Mouse (Mus musculus): ENCODE results near the gene Ubr4. TPM values are rescaled to one million over a fixed set of nuclear protein-coding genes. Genes with fewer than 3 reads are reported as not detected.

Gene Ubr4
- 84.3 and 87.7 TPM in 2 replicates for polyA plus RNA-seq (2015; fragmentation: Nextera tagmentation; extraction: Ambion mirVana)

GRCm38 (mm10) chr4:139351931-139352711 is at the start of gene Ubr4, which contains the start of the genes Mrto4 and Emc1:
Gene Ubr4, plus strand, starts transcription at chr4:139352609.
Gene Mrto4, minus strand, starts transcription at chr4:139352576.
Gene Emc1, plus strand, starts transcription at chr4:139352587.
- H3K4me3 ChIP-seq (replicated peaks; ENCODE audit: low read length) = peak within 1 kb of the TSS; percentile 91
- WGBS = under 1% methylated on average over 63 of the region's 64 CpGs
- peaks cover 16% of the 10 kb centered on the region for H3K36me3 ChIP-seq (ENCODE audit: control insufficient read depth, insufficient read depth)
- no peaks in the 10 kb centered on the region for H3K9me3 ChIP-seq (ENCODE audit: control insufficient read depth, low read length)
- peak within 1 kb of the TSS; percentile 96 for H3K27ac ChIP-seq (ENCODE audit: low read length)
- ATAC-seq = peak; percentile 97
- H3K4me2 ChIP-seq (ENCODE audit: low read length) = peak within 1 kb of the TSS; percentile 99
- H3K27me3 ChIP-seq (replicated peaks; ENCODE audit: control insufficient read depth, insufficient read depth, low read length) = no peaks in the 10 kb centered on the region
- peaks cover 17% of the 10 kb centered on the region for H3K4me1 ChIP-seq (replicated peaks; ENCODE audit: control insufficient read depth, insufficient read depth, low read length)
- peak within 1 kb of the TSS; percentile 90 for H3K9ac ChIP-seq (replicated peaks; ENCODE audit: low read depth, low read length)

GRCm38 (mm10) chr4:139305521-139305920 is 46.9 kb upstream of the Ubr4 start:
- no peak overlapping the region for H3K4me2 ChIP-seq (ENCODE audit: low read length)
- no peaks in the 10 kb centered on the region for H3K27me3 ChIP-seq (replicated peaks; ENCODE audit: control insufficient read depth, insufficient read depth, low read length)
- H3K27ac ChIP-seq (ENCODE audit: low read length) = no peak overlapping the region
- H3K4me3 ChIP-seq (replicated peaks; ENCODE audit: low read length) = no peak overlapping the region
- peaks cover 13% of the 10 kb centered on the region for H3K4me1 ChIP-seq (replicated peaks; ENCODE audit: control insufficient read depth, insufficient read depth, low read length)
- no peak overlapping the region for H3K9ac ChIP-seq (replicated peaks; ENCODE audit: low read depth, low read length)
- 94% methylated on average over 3 of the region's 3 CpGs for WGBS
- H3K36me3 ChIP-seq (ENCODE audit: control insufficient read depth, insufficient read depth) = peaks cover 5% of the 10 kb centered on the region
- no peaks in the 10 kb centered on the region for H3K9me3 ChIP-seq (ENCODE audit: control insufficient read depth, low read length)
- no peak for ATAC-seq

- H3K9ac ChIP-seq (replicated peaks; ENCODE audit: low read depth, low read length) = 0 out of 2 replicates have a peak overlapping the region, but pooled peaks have one; percentile 13
- ATAC-seq = no peak
- H3K4me2 ChIP-seq (ENCODE audit: low read length) = no peak overlapping the region
- H3K36me3 ChIP-seq (ENCODE audit: control insufficient read depth, insufficient read depth) = peaks cover 3% of the 10 kb centered on the region; the same call in 1 of the 2 replicates
- H3K27ac ChIP-seq (ENCODE audit: low read length) = no peak overlapping the region
- 87% methylated on average over 5 of the region's 5 CpGs for WGBS
- no peaks in the 10 kb centered on the region for H3K27me3 ChIP-seq (replicated peaks; ENCODE audit: control insufficient read depth, insufficient read depth, low read length)
- H3K4me1 ChIP-seq (replicated peaks; ENCODE audit: control insufficient read depth, insufficient read depth, low read length) = peaks cover 25% of the 10 kb centered on the region
- H3K4me3 ChIP-seq (replicated peaks; ENCODE audit: low read length) = no peak overlapping the region
- no peaks in the 10 kb centered on the region for H3K9me3 ChIP-seq (ENCODE audit: control insufficient read depth, low read length)
These were observed 44.5 kb upstream of the Ubr4 start for GRCm38 (mm10) chr4:139307916-139308315.

GRCm38 (mm10) chr4:139309651-139310050 is 42.8 kb upstream of the Ubr4 start:
- no peaks in the 10 kb centered on the region for H3K27me3 ChIP-seq (replicated peaks; ENCODE audit: control insufficient read depth, insufficient read depth, low read length)
- WGBS = 22% methylated on average over 6 of the region's 6 CpGs
- H3K4me3 ChIP-seq (replicated peaks; ENCODE audit: low read length) = peak overlapping the region; percentile 98
- no peak for ATAC-seq
- peaks cover 25% of the 10 kb centered on the region for H3K4me1 ChIP-seq (replicated peaks; ENCODE audit: control insufficient read depth, insufficient read depth, low read length)
- peaks cover 3% of the 10 kb centered on the region; the same call in 1 of the 2 replicates for H3K36me3 ChIP-seq (ENCODE audit: control insufficient read depth, insufficient read depth)
- no peak overlapping the region for H3K27ac ChIP-seq (ENCODE audit: low read length)
- no peak overlapping the region; the same call in 1 of the 2 replicates for H3K9ac ChIP-seq (replicated peaks; ENCODE audit: low read depth, low read length)
- no peaks in the 10 kb centered on the region for H3K9me3 ChIP-seq (ENCODE audit: control insufficient read depth, low read length)
- H3K4me2 ChIP-seq (ENCODE audit: low read length) = peak overlapping the region; percentile 94

GRCm38 (mm10) chr4:139310171-139310898 is 42.1 kb upstream of the Ubr4 start, which contains the start of the genes Pqlc2 and Akr7a5:
Gene Pqlc2, minus strand, starts transcription at chr4:139310708.
Gene Akr7a5, plus strand, starts transcription at chr4:139310744.
- WGBS = under 1% methylated on average over 62 of the region's 63 CpGs
- H3K4me3 ChIP-seq (replicated peaks; ENCODE audit: low read length) = peak within 1 kb of the TSS; percentile 98
- ATAC-seq = peak; percentile 92
- H3K36me3 ChIP-seq (ENCODE audit: control insufficient read depth, insufficient read depth) = no peaks in the 10 kb centered on the region
- H3K9me3 ChIP-seq (ENCODE audit: control insufficient read depth, low read length) = no peaks in the 10 kb centered on the region
- peaks cover 25% of the 10 kb centered on the region for H3K4me1 ChIP-seq (replicated peaks; ENCODE audit: control insufficient read depth, insufficient read depth, low read length)
- peak within 1 kb of the TSS; percentile 94 for H3K9ac ChIP-seq (replicated peaks; ENCODE audit: low read depth, low read length)
- peak within 1 kb of the TSS; percentile 94 for H3K4me2 ChIP-seq (ENCODE audit: low read length)
- H3K27me3 ChIP-seq (replicated peaks; ENCODE audit: control insufficient read depth, insufficient read depth, low read length) = no peaks in the 10 kb centered on the region
- H3K27ac ChIP-seq (ENCODE audit: low read length) = peak within 1 kb of the TSS; percentile 56

DNA sequence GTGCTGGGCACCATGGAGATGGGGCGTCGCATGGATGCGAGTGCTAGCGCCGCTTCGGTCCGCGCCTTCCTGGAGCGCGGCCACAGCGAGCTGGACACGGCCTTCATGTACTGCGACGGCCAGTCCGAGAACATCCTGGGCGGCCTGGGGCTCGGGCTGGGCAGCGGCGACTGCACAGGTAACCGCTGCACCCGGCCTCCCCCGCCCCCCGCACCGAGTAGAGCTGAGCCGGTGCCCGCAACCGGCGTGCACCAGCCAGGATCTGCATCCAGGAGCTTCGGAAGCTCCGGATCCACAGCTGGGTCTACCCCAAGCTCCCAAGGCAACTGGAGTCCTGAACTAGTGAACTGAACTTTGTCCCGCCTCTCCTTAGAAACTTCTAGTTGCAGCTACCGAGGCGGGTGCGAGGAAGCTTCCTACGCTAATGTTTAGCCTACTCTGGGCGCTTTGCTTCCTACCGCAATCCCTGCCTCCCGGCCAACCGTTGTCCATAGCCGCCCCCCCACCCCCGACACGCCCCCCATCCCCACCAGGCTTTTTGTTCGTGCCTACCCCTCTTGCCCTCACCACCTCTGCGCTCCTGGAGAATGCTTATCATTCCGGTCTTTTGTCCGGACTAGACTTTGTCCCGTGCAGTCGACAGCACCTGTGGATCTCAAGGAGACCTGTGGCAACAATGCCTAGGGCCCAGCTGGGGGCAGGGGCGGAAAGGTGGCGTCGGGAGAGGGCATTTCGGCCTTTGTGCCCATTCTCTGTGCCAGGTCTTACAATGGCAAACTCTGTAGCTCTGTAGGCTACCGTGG is 41.3 kb upstream of the Ubr4 start:
- H3K4me1 ChIP-seq (replicated peaks; ENCODE audit: control insufficient read depth, insufficient read depth, low read length) = peaks cover 25% of the 10 kb centered on the region
- H3K4me2 ChIP-seq (ENCODE audit: low read length) = peak overlapping the region; percentile 94
- H3K4me3 ChIP-seq (replicated peaks; ENCODE audit: low read length) = peak overlapping the region; percentile 98
- H3K9me3 ChIP-seq (ENCODE audit: control insufficient read depth, low read length) = no peaks in the 10 kb centered on the region
- H3K27ac ChIP-seq (ENCODE audit: low read length) = peak overlapping the region; percentile 56; the same call in 1 of the 2 replicates
- no peaks in the 10 kb centered on the region for H3K27me3 ChIP-seq (replicated peaks; ENCODE audit: control insufficient read depth, insufficient read depth, low read length)
- peak overlapping the region; percentile 94 for H3K9ac ChIP-seq (replicated peaks; ENCODE audit: low read depth, low read length)
- H3K36me3 ChIP-seq (ENCODE audit: control insufficient read depth, insufficient read depth) = no peaks in the 10 kb centered on the region
- ATAC-seq = peak; percentile 62
- under 1% methylated on average over 53 of the region's 53 CpGs for whole genome bisulfite sequencing

GRCm38 (mm10) chr4:139311707-139312106 is 40.7 kb upstream of the Ubr4 start:
- peak overlapping the region; percentile 94 for H3K4me2 ChIP-seq (ENCODE audit: low read length)
- peak overlapping the region; percentile 94 for H3K9ac ChIP-seq (replicated peaks; ENCODE audit: low read depth, low read length)
- H3K27me3 ChIP-seq (replicated peaks; ENCODE audit: control insufficient read depth, insufficient read depth, low read length) = no peaks in the 10 kb centered on the region
- 16% methylated on average over 14 of the region's 14 CpGs for WGBS
- no peaks in the 10 kb centered on the region for H3K9me3 ChIP-seq (ENCODE audit: control insufficient read depth, low read length)
- peak overlapping the region; percentile 98 for H3K4me3 ChIP-seq (replicated peaks; ENCODE audit: low read length)
- peaks cover 25% of the 10 kb centered on the region for H3K4me1 ChIP-seq (replicated peaks; ENCODE audit: control insufficient read depth, insufficient read depth, low read length)
- no peak overlapping the region for H3K27ac ChIP-seq (ENCODE audit: low read length)
- H3K36me3 ChIP-seq (ENCODE audit: control insufficient read depth, insufficient read depth) = 0 out of 2 replicates have a peak, but pooled peaks cover 2% of the 10 kb centered on the region
- ATAC-seq = no peak

GRCm38 (mm10) chr4:139312632-139313031 is 39.8 kb upstream of the Ubr4 start:
- Histone ChIP-seq H3K27ac (ENCODE audit: low read length) (no peak overlapping the region), H3K9me3 (ENCODE audit: control insufficient read depth, low read length) (no peaks in the 10 kb centered on the region), H3K36me3 (ENCODE audit: control insufficient read depth, insufficient read depth) (0 out of 2 replicates have a peak, but pooled peaks cover 2% of the 10 kb centered on the region), H3K9ac (replicated peaks; ENCODE audit: low read depth, low read length) (no peak overlapping the region), H3K4me2 (ENCODE audit: low read length) (no peak overlapping the region), H3K4me1 (replicated peaks; ENCODE audit: control insufficient read depth, insufficient read depth, low read length) (peaks cover 25% of the 10 kb centered on the region), H3K4me3 (replicated peaks; ENCODE audit: low read length) (no peak overlapping the region), H3K27me3 (replicated peaks; ENCODE audit: control insufficient read depth, insufficient read depth, low read length) (no peaks in the 10 kb centered on the region)
- ATAC-seq = no peak
- 57% methylated on average over 4 of the region's 4 CpGs for WGBS
